Mouse (Mus musculus) left cerebral cortex, postnatal 14 days (tissue): Measurements from ENCODE around the gene Gm14434. TPM values are rescaled to one million over a fixed set of nuclear protein-coding genes. Genes with fewer than 3 reads are reported as not detected.
"Not testable (repeated sequence)": the region's sequence is repeated elsewhere in the genome, so short reads cannot be mapped to it uniquely, and the experiment has no call there.

ENCODE experiments used
- DNase-seq, 2 experiments: peaks; one replicate each; pipeline ENCODE4 v3.0.0; 2021 to 2022; ENCODE audit warnings: low spot score in 2 of 2, mixed read lengths in 1 of 2
- intact Hi-C: fragments of 180-260 bp; cut with DNase I; formaldehyde crosslinking; loops from one replicate; pipeline ENCODE4 v1.15.1; 2025
- long read RNA-seq, 2 experiments: library from polyadenylated mRNA; stranded (forward); transcript quantifications; one replicate each; pipeline ENCODE4 v2.0.0; 2021
- total RNA-seq, 2 experiments: library from RNA; stranded (reverse); gene quantifications; 2 replicates each; pipeline ENCODE4 v1.2.3; 2021

Gm14434 gene
- total RNA-seq: not detected
- long read RNA-seq, experiment 1, partial matches to known transcripts: 0 of 3 reads
- long read RNA-seq, experiment 1, other reads (novel, unspliced or antisense): 2 of 3 reads
- long read RNA-seq, experiment 2, partial matches to known transcripts: 0 of 3 reads
- long read RNA-seq, experiment 2, other reads (novel, unspliced or antisense): 0 of 3 reads

GRCm38 (mm10) chr2:176486683-176487082 lies at the start of gene Gm14434:
Gene Gm14434 (minus strand): TSS chr2:176486783.
- DNase-seq, intact Hi-C loops: not testable (repeated sequence)

GRCm38 (mm10) chr2:176520756-176521155 lies 34.2 kb upstream of the Gm14434 start, which contains the start of gene Zfp967:
Gene Zfp967 (plus strand): TSS chr2:176521056.
- DNase-seq, intact Hi-C loops: not testable (repeated sequence)

GRCm38 (mm10) chr2:176423294-176423693 lies 63.3 kb downstream of the Gm14434 start, which contains the start of gene Gm14435:
Gene Gm14435 (plus strand): TSS chr2:176423594.
- not testable (repeated sequence) for DNase-seq

More at GRCm38 (mm10) chr2:176423294-176423693, 63.3 kb downstream of the Gm14434 start, which contains the start of gene Gm14435:
- intact Hi-C loops: not testable (repeated sequence)

Other genes with a start within 250 kb of the Gm14434 start
- not detected for gene Gm11009, start 167.3 kb downstream of the Gm14434 start, total RNA-seq
- gene Gm14435, start 63.2 kb downstream of the Gm14434 start, total RNA-seq: 10 to 100 TPM; 18.5 to 22.0 TPM
- gene Zfp967, start 34.3 kb upstream of the Gm14434 start, total RNA-seq: not detected
- 10 to 100 TPM in 1 of 2 experiments, 1 to 10 TPM in 1; 7.1 to 18.9 TPM for gene Gm14308, start 149.6 kb upstream of the Gm14434 start, total RNA-seq
- gene Zfp973, start 183.7 kb upstream of the Gm14434 start, total RNA-seq: 1 to 10 TPM; 8.3 to 9.9 TPM
- gene Gm14305, start 221.5 kb upstream of the Gm14434 start, total RNA-seq: 10 to 100 TPM; 22.1 to 30.5 TPM